Mouse (Mus musculus) forebrain, postnatal 0 days (tissue): ENCODE results near the gene Rbm38. TPM values are rescaled to one million over a fixed set of nuclear protein-coding genes. Genes with fewer than 3 reads are reported as not detected.

Experiments used
- ATAC-seq: fragments of 200-750 bp; cut with Nextera tagmentation; 2 replicates; pipeline ENCODE4 v1.8.0; 2017; ENCODE audit warnings: mild to moderate bottlenecking, moderate library complexity
- DNase-seq: peaks from one replicate; pipeline ENCODE4 v3.0.0-alpha.2; 2015
- H3K27ac ChIP-seq: fragments of 300-500 bp; sonication (generic); 2 replicates; pipeline ENCODE4 v1.5.1; 2014; ENCODE audit warnings: low read depth, mild to moderate bottlenecking, antibody characterized with exemption, low read length, moderate library complexity, mixed read lengths
- H3K27me3 ChIP-seq: fragments of 300-500 bp; sonication (generic); 2 replicates; pipeline ENCODE4 v1.6.1; 2014; ENCODE audit warnings: mild to moderate bottlenecking, low read length, mixed read lengths; ENCODE audit not compliant: insufficient read depth
- H3K36me3 ChIP-seq: fragments of 300-500 bp; sonication (generic); 2 replicates; pipeline ENCODE4 v1.6.1; 2014; ENCODE audit warnings: mild to moderate bottlenecking, moderate library complexity; ENCODE audit not compliant: insufficient read depth
- H3K4me1 ChIP-seq: fragments of 300-500 bp; sonication (generic); 2 replicates; pipeline ENCODE4 v1.6.1; 2014; ENCODE audit warnings: antibody characterized with exemption; ENCODE audit not compliant: insufficient read depth
- H3K4me2 ChIP-seq: fragments of 300-500 bp; sonication (generic); 2 replicates; pipeline ENCODE4 v1.6.1; 2014; ENCODE audit warnings: low read depth, mild to moderate bottlenecking, moderate library complexity
- H3K4me3 ChIP-seq: fragments of 300-500 bp; sonication (generic); 2 replicates; pipeline ENCODE4 v1.5.1; 2014; ENCODE audit warnings: low read depth, low read length, mixed read lengths
- H3K9ac ChIP-seq: fragments of 300-500 bp; sonication (generic); 2 replicates; pipeline ENCODE4 v1.6.1; 2014; ENCODE audit warnings: mild to moderate bottlenecking
- H3K9me3 ChIP-seq: fragments of 300-500 bp; sonication (generic); 2 replicates; pipeline ENCODE4 v1.6.1; 2016; ENCODE audit warnings: low read length
- CTCF ChIP-seq: sonication (generic); IDR thresholded peaks from 2 replicates; pipeline ENCODE4 v1.5.1; 2016; ENCODE audit warnings: antibody characterized with exemption, control low read depth, low read depth
- WGBS: fragments of 180-500 bp; shearing (Covaris S2); extraction: QIAGEN DNeasy Blood & Tissue Kit; methylation state at CpG from one replicate; pipeline ENCODE4 v1.1.7; 2014; 5-methylcytosine and 5-hydroxymethylcytosine counted together
- polyA plus RNA-seq: library from polyadenylated mRNA; unstranded; fragments of >200 nt; fragmentation: Nextera tagmentation; extraction: Ambion mirVana; gene quantifications from 2 replicates; pipeline ENCODE4 v1.2.1, GENCODE M21; 2015
- total RNA-seq: library from RNA; depleted of rRNA; stranded (reverse); fragments of >200 nt; gene quantifications from 2 replicates; pipeline ENCODE4 v1.2.3, GENCODE M21; 2014

The Rbm38 gene
- total and polyA plus RNA-seq, 2 experiments from 2014 or later = 6.6 to 11.0 TPM

DNA sequence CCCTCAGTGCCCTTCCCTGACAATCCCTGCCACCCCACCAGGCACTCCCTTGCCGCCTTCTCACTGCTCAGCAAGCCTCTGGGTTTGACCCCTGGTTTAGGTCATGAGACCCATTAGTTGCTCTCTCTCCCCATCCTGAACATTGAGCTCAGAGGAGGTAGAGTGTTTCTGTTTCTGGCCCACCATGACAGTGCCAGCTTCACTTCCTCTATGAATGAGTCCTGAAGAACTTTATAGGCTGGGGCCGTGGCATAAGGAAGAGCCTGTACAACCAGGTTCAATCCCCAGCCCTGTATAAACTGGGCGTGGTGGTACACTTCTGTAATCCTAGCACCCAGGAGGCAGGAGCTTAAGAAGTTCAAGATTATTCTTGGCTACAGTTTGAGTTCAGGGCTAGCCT is 20.5 kb downstream of the Rbm38 start:
- no peak overlapping the region for H3K4me3 ChIP-seq
- H3K9ac ChIP-seq = no peak overlapping the region
- ATAC-seq (no peak), DNase-seq (no peak)
- H3K36me3 ChIP-seq = no peaks in the 10 kb centered on the region
- TF ChIP-seq CTCF = no peak
- H3K27ac ChIP-seq = no peak overlapping the region
- H3K9me3 ChIP-seq = no peaks in the 10 kb centered on the region
- no peaks in the 10 kb centered on the region for H3K4me1 ChIP-seq
- no peak overlapping the region for H3K4me2 ChIP-seq
- WGBS = 93% methylated on average over 3 of the region's 3 CpGs
- no peaks in the 10 kb centered on the region for H3K27me3 ChIP-seq

- no peak for DNase-seq
- ATAC-seq = no peak
- Histone ChIP-seq H3K4me2 (no peak overlapping the region), H3K4me3 (no peak overlapping the region), H3K27me3 (no peaks in the 10 kb centered on the region), H3K9ac (no peak overlapping the region), H3K9me3 (no peaks in the 10 kb centered on the region), H3K27ac (no peak overlapping the region), H3K4me1 (no peaks in the 10 kb centered on the region), H3K36me3 (no peaks in the 10 kb centered on the region)
- no peak for TF ChIP-seq CTCF
- 72% methylated on average over 5 of the region's 5 CpGs for WGBS
Observed at GRCm38 (mm10) chr2:173041242-173041641, 20.9 kb downstream of the Rbm38 start.

- H3K4me1 ChIP-seq = no peaks in the 10 kb centered on the region
- no peaks in the 10 kb centered on the region for H3K27me3 ChIP-seq
- no peak for ATAC-seq
- no peaks in the 10 kb centered on the region for H3K36me3 ChIP-seq
- WGBS = 90% methylated on average over 1 of the region's 1 CpGs
- no peak for TF ChIP-seq CTCF
- DNase-seq = no peak
- no peaks in the 10 kb centered on the region for H3K9me3 ChIP-seq
- no peak overlapping the region for H3K9ac ChIP-seq
- no peak overlapping the region for H3K4me2 ChIP-seq
- H3K4me3 ChIP-seq = no peak overlapping the region
- H3K27ac ChIP-seq = no peak overlapping the region
Observed at GRCm38 (mm10) chr2:173041893-173042292, 21.6 kb downstream of the Rbm38 start.

DNA sequence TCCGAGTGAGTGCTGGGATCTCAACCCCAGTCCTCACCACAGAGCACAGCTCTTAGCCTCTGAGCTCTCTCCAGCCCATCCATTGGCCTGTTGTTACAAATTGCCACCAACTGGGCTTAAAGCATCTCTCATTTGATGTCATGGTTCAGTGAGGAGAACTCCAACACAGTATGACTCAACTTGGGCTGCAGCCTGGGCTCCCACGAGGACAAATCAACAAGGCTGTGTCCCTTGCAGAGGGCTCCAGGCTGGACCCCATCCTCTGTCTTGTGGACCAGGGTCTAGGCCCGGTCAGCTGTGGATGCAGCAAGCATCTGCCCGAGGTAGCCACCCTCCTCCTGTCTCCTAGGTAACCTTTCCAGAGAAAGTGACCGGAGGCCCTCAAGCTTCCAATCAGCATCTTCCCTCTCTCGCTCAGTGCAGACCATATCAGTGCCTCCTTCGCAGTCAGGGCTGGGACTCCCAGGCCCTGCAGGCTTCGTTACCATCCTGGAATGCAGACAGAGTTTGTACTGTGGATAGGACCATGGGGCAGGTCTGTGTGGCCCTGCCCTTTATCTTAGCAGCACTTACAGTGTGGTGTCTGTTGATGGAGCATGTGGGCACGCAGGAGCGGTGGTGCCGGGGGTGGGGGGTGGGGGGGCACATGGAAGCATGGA is 22.3 kb downstream of the Rbm38 start:
- TF ChIP-seq CTCF = no peak
- ATAC-seq = no peak
- no peak overlapping the region for H3K4me3 ChIP-seq

GRCm38 (mm10) chr2:173044198-173044970 is 24.1 kb downstream of the Rbm38 start:
- Histone ChIP-seq H3K4me2 (no peak overlapping the region), H3K27ac (no peak overlapping the region), H3K9me3 (no peaks in the 10 kb centered on the region), H3K9ac (no peak overlapping the region), H3K4me3 (no peak overlapping the region), H3K36me3 (no peaks in the 10 kb centered on the region), H3K4me1 (no peaks in the 10 kb centered on the region), H3K27me3 (no peaks in the 10 kb centered on the region)
- WGBS = 81% methylated on average over 18 of the region's 18 CpGs
- no peak for TF ChIP-seq CTCF
- ATAC-seq (no peak), DNase-seq (no peak)

More for the DNA sequence above, 22.3 kb downstream of the Rbm38 start:
- no peaks in the 10 kb centered on the region for H3K36me3 ChIP-seq
- WGBS = 63% methylated on average over 11 of the region's 11 CpGs
- no peak overlapping the region for H3K4me2 ChIP-seq
- H3K27me3 ChIP-seq = no peaks in the 10 kb centered on the region
- no peaks in the 10 kb centered on the region for H3K9me3 ChIP-seq
- DNase-seq = no peak
- H3K9ac ChIP-seq = no peak overlapping the region
- no peaks in the 10 kb centered on the region for H3K4me1 ChIP-seq
- H3K27ac ChIP-seq = no peak overlapping the region

DNA sequence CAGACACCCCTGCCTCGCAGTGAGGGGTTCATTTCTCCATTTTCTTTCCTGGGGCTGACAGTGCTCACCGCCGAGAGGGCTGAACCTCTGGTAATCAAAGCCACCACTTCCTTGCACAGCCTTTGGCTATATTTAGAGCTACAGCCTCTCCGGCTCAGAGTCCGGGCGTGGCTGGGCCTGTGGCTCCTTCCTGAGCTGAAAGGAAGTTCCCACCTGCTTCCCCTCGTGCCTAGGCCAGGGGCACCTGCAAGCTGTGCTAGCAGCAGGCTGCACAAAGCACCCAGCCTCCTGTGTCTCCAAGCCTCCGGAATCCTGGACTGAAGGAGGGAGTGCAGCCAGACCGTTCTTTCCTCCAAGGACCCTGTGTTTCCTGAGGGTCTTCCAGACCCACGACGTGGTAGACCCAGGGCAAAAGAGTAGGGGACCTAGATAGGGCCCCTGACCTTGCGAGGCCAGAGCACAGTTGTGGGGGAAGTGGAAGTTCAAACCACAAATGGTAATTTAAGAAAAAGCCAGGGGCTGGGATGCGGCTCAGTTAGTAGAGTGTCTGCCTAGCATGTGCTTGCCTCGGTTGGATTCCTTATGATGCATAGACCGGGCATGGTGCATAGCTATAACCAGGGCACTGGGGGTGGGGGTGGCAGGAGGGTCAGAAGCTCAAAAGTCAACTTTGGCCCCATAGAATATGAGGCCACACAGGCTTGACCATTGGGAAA is 26.4 kb downstream of the Rbm38 start:
- Histone ChIP-seq H3K4me1 (no peaks in the 10 kb centered on the region), H3K4me2 (no peak overlapping the region), H3K9me3 (no peaks in the 10 kb centered on the region), H3K27me3 (no peaks in the 10 kb centered on the region), H3K4me3 (no peak overlapping the region), H3K9ac (no peak overlapping the region), H3K27ac (no peak overlapping the region), H3K36me3 (no peaks in the 10 kb centered on the region)
- no peak for ATAC-seq
- WGBS = 73% methylated on average over 15 of the region's 15 CpGs
- TF ChIP-seq CTCF = no peak
- no peak for DNase-seq

DNA sequence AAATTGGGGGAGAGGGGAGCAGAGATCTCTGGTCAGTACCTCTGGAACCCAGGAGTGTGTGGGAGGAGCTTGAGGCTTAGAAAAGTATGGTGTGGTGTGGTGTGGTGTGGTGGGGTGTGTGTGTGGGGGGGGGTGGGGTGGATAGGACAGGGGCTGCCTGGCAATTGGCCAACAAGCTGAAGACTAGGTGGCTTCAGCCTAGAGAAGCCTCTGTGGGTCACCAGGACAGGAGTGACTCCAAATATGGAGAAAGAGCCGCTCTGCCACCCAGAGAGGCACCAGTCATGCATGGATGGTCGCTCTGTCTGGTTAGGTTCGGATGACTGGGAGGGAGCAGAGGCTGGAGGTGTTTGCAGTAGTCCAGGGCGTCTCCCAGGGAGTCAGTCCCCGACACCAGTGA is 27.2 kb downstream of the Rbm38 start:
- Histone ChIP-seq H3K9me3 (no peaks in the 10 kb centered on the region), H3K27me3 (no peaks in the 10 kb centered on the region), H3K4me3 (no peak overlapping the region), H3K27ac (no peak overlapping the region), H3K4me1 (no peaks in the 10 kb centered on the region), H3K36me3 (no peaks in the 10 kb centered on the region), H3K4me2 (no peak overlapping the region), H3K9ac (no peak overlapping the region)
- no peak for DNase-seq
- no peak for ATAC-seq
- no peak for TF ChIP-seq CTCF
- WGBS = 60% methylated on average over 5 of the region's 5 CpGs
